Mouse (Mus musculus): ENCODE measurements at regions not wholly inside any gene's neighbourhood (a gene's known extent, or its start where the extent isn't known, plus 50 kb on each side); places are given as distances from the start of the nearest gene placed in this dataset.

DNA sequence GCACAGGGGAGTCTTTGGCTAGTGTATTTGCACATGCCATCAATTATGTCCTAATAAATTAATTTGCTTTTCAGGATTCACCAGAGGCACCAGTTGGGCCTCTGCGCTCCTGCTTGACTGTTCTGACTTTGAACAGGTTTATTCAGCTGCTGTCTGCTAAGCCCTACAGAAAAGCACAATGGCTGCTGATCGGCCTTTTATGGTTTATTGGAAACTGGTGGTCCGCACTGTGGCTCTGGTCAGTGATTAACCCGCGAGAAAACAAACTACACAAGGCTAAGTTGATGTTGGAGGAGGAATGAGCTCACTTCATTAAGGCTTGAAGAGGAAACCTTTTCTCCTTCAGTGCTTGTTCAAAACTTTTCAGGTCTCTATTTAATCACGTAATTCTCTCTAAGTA, 208.4 kb upstream of the Gpr101 start:
- DNase-seq (ENCODE audit: low read depth, low spot score) = no peak

DNA sequence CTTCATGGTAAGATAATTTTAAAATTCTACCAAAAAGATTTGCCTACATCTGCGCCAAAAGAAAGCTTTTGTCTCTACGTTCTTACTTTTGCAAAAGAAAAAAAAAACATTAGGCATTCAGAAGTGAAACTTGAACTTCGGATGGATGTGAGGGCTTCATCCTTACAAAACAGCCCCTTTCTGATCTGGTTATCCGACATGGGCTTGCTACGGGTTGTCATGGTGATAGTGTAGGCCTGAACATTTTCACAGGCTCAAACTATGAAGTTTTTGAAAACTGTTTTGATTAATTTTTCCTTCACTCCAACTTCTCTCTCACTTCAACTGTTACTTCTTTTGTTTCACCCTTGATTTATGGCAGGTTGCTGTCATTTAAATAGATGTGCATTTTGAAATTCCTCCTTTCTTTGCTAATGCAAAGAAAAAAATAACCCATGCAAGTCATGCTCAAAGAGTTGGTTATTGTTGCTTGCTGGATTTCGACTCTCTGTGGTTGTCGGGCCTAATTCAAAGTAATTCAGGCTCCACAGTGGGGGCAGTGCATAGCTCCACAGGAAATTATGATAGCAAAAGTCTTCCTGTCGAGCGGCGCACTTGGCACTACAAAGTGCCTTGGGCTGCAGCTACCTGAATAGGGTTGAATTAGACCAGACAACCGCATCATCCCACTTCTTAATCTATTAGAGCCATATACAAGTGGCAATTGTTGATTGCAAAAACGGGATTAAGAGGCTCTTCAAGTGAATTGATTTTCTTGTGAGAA, 205.7 kb upstream of the Gpr101 start:
- no peak for DNase-seq (ENCODE audit: low read depth, low spot score)

- DNase-seq (ENCODE audit: low read depth, low spot score) = no peak
These were observed 204.9 kb upstream of the Gpr101 start for GRCm38 (mm10) chrX:57708501-57708900.

DNA sequence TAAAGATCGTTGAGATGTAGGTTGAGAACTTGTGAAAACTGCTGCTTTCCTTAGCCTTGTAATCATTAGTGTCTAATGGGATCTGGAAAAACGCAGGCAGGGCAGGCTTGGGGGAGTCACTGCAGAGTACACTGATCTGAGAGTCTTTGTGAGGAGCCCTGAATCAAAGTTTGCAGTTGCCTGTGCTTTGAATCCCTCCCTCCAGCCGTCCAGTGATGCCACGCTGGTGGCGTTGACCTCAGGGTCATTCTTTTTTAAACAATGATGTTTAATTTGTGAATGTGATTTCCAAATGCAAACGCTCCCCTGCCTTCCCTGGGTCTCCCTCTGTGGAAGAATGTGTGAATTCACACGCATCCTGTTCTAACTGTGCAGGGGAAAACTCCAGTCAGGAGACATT, 204.4 kb upstream of the Gpr101 start:
- DNase-seq (ENCODE audit: low read depth, low spot score) = no peak

- no peak for DNase-seq (ENCODE audit: low read depth, low spot score)
These were observed 203.2 kb upstream of the Gpr101 start for GRCm38 (mm10) chrX:57706683-57707308.

GRCm38 (mm10) chrX:57692506-57692905, 188.9 kb upstream of the Gpr101 start:
- no peak for DNase-seq (ENCODE audit: low read depth, low spot score)

- DNase-seq (ENCODE audit: low read depth, low spot score) = no peak
These were observed 173.2 kb upstream of the Gpr101 start for GRCm38 (mm10) chrX:57676764-57677163.

DNA sequence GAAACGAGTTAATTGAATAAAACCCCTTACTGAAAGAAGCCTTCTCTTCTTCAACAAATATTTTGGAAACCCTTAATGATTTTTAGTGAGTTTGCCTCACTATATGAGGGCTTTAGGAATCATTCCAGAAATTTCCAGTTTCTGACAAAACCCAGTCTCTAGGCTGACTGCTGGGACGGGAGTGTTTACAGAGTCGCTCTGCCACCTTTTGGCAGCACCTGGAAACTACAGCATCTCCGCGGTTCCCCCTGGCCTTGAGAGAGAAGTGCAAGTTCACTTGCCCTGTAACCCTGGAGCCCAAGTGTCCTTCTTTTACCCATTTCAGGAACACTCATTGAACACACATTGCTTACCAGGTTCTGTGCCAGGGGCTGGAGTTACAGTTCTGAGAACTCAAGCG, 171.4 kb upstream of the Gpr101 start:
- DNase-seq (ENCODE audit: low read depth, low spot score) = peak; percentile 42

GRCm38 (mm10) chrX:57659571-57659970, 156.0 kb upstream of the Gpr101 start:
- DNase-seq (ENCODE audit: low read depth, low spot score) = no peak

- peak; percentile 47 for DNase-seq (ENCODE audit: low read depth, low spot score)
These were observed 152.5 kb upstream of the Gpr101 start for GRCm38 (mm10) chrX:57656035-57656434.

- DNase-seq (ENCODE audit: low read depth, low spot score) = no peak
These were observed 151.9 kb upstream of the Gpr101 start for GRCm38 (mm10) chrX:57655483-57655882.
